Mouse (Mus musculus) limb, embryonic 14.5 days (tissue): ENCODE measurements around the gene Myod1. TPM values are rescaled to one million over a fixed set of nuclear protein-coding genes. Genes with fewer than 3 reads are reported as not detected.

ENCODE experiments used
- ATAC-seq: fragments of 200-750 bp; cut with Nextera tagmentation; 2 replicates; pipeline ENCODE4 v1.8.0; 2017; ENCODE audit warnings: low read depth, moderate number of reproducible peaks, moderate TSS enrichment; ENCODE audit not compliant: low FRiP score
- DNase-seq: peaks from one replicate; pipeline ENCODE4 v3.0.0-alpha.2; 2015; ENCODE audit warnings: low spot score
- H3K27ac ChIP-seq: fragments of 300-500 bp; sonication (generic); replicated peaks from 2 replicates; pipeline ENCODE4 v1.5.1; 2014; ENCODE audit warnings: low read depth, mild to moderate bottlenecking, low read length, moderate library complexity, mixed read lengths
- H3K27me3 ChIP-seq: fragments of 300-500 bp; sonication (generic); 2 replicates; pipeline ENCODE4 v1.6.1; 2014; ENCODE audit warnings: low read length, mixed read lengths; ENCODE audit not compliant: control insufficient read depth, insufficient read depth
- H3K36me3 ChIP-seq: fragments of 300-500 bp; sonication (generic); 2 replicates; pipeline ENCODE4 v1.6.1; 2014; ENCODE audit warnings: mild to moderate bottlenecking, low read length, moderate library complexity, mixed read lengths; ENCODE audit not compliant: control insufficient read depth, insufficient read depth
- H3K4me1 ChIP-seq: fragments of 300-500 bp; sonication (generic); 2 replicates; pipeline ENCODE4 v1.6.1; 2014; ENCODE audit warnings: antibody characterized with exemption, low read length, mixed read lengths; ENCODE audit not compliant: control insufficient read depth, insufficient read depth
- H3K4me2 ChIP-seq: fragments of 300-500 bp; sonication (generic); replicated peaks from 2 replicates; pipeline ENCODE4 v1.6.1; 2014; ENCODE audit warnings: low read depth, mild to moderate bottlenecking, low read length, moderate library complexity; ENCODE audit not compliant: severe bottlenecking
- H3K4me3 ChIP-seq: fragments of 300-500 bp; sonication (generic); replicated peaks from 2 replicates; pipeline ENCODE4 v1.5.1; 2014; ENCODE audit warnings: low read length
- H3K9ac ChIP-seq: fragments of 300-500 bp; sonication (generic); 2 replicates; pipeline ENCODE4 v1.6.1; 2014; ENCODE audit warnings: mild to moderate bottlenecking, low read depth, low read length, moderate library complexity; ENCODE audit not compliant: severe bottlenecking
- H3K9me3 ChIP-seq: fragments of 300-500 bp; sonication (generic); 2 replicates; pipeline ENCODE4 v1.6.1; 2016; ENCODE audit warnings: low read length; ENCODE audit not compliant: control insufficient read depth
- POLR2A ChIP-seq: fragments of 200-500 bp; IDR thresholded peaks from 2 replicates; pipeline ENCODE4 v1.8.0; 2012; ENCODE audit warnings: inconsistent platforms, mild to moderate bottlenecking, moderate library complexity, borderline replicate concordance; ENCODE audit not compliant: insufficient read depth, insufficient read length; ENCODE audit errors: extremely low read depth
- WGBS: fragments of 180-500 bp; shearing (Covaris S2); extraction: QIAGEN DNeasy Blood & Tissue Kit; methylation state at CpG from one replicate; pipeline ENCODE4 v1.1.7; 2014; 5-methylcytosine and 5-hydroxymethylcytosine counted together
- polyA plus RNA-seq, 2 experiments: library from polyadenylated mRNA; depleted of rRNA in 1 of 2; stranded (reverse) in 1 of 2; unstranded in 1 of 2; fragments of >200 nt; fragmentation: Nextera tagmentation in 1 of 2; extraction: Ambion mirVana in 1 of 2; gene quantifications; 2 replicates each; pipeline versions ENCODE4 v1.2.1 to v1.2.3; 2012 to 2014

Gene Myod1
- polyA plus RNA-seq, 2 experiments, result 48.0 to 80.4 TPM

DNA sequence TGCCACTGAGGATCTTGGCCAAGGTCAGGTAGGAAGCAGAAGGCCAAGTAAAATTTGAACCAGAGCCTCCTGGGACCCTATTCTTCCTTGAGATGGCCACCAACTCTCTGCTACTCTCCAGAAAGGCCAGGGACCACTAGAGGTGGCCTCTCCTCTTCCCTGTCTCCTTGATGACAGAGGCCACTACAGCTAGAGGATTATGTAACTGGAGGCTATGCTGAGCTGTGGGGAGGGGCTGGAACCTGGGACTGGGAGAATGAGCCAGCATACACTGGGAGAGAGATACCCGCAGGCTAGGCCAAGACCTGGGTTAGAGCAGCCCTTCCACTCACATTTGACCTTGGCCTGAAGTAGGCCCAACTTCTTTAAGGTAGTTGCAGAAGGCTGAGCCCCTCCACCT, 23.4 kb downstream of the Myod1 start:
- ATAC-seq (no peak), DNase-seq (no peak)
- no peak overlapping the region for H3K27ac ChIP-seq
- H3K9me3 ChIP-seq, result no peaks in the 10 kb centered on the region
- H3K4me1 ChIP-seq, result peaks cover 4% of the 10 kb centered on the region; the same call in 1 of the 2 replicates
- H3K27me3 ChIP-seq, result peaks cover 60% of the 10 kb centered on the region
- H3K4me3 ChIP-seq, result no peak overlapping the region
- H3K4me2 ChIP-seq, result no peak overlapping the region
- WGBS, result 93% methylated on average over 1 of the region's 1 CpGs
- no peak overlapping the region for H3K9ac ChIP-seq
- H3K36me3 ChIP-seq, result no peaks in the 10 kb centered on the region
- TF ChIP-seq POLR2A, result no peak

DNA sequence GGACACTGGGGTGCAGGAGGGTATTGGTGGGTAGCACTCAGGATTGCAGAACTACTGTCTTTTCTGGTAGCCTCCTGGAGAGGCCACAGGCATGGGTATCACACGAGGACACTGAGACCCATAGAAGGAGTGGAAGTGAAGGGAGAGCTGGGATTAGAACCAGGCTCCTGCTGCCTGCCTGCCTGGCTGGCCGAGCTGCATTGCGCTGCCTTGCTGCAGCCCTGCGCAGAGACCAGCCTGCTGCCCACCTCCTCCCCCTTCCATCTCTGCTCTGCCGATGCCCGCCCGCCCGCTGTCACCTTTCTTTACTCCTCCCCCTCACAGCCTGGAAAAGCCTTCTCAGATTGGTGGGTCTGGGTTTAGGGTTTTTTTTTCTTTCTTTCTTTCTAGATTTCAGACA, 24.1 kb downstream of the Myod1 start:
- 34% methylated on average over 5 of the region's 8 CpGs for WGBS
- Histone ChIP-seq H3K4me3 (no peak overlapping the region), H3K4me1 (peaks cover 4% of the 10 kb centered on the region; the same call in 1 of the 2 replicates), H3K4me2 (no peak overlapping the region), H3K36me3 (no peaks in the 10 kb centered on the region), H3K9me3 (no peaks in the 10 kb centered on the region), H3K27ac (no peak overlapping the region), H3K9ac (no peak overlapping the region), H3K27me3 (peaks cover 53% of the 10 kb centered on the region)
- DNase-seq, result no peak
- no peak for TF ChIP-seq POLR2A
- no peak for ATAC-seq

DNA sequence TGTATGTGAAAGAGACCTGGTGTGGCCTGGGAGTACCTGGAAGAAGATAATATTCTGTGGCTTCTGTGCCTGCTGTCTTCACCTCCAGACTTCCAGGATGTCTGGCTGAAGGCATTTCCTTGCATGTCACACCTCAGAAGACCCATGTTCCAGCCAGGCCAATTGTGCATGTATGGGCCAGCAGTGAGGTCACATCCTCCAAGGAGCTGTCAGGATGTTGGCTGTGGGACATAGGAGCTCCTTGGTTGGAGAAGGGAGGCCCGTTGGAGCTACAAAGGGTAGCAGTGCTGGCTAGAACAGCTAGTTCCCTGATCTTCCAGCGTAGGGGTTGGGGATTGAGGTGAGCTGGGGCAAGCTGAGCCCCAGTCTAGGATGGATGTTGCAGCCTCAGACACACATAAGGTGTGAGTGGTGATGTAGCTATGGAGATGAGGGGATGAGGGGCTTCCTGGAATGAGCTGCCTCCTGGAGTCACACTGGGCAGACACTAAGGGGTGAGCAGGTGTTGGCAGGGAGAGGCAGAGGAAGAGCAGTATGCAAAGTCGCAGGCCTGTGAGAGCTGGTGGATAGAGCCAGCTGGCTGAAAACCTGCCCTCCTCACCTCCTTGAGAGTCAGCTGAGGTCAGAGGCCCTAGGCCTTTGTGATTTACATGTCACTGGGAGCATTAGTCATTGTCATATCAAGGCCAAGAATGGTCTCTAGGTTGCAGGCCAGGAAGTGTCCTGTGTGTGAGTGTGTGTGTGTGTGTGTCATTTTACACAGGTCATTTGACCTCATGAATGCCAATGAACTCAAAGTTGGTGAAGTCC, 25.3 kb downstream of the Myod1 start:
- Histone ChIP-seq H3K27ac (no peak overlapping the region), H3K36me3 (no peaks in the 10 kb centered on the region), H3K4me2 (no peak overlapping the region), H3K4me3 (no peak overlapping the region), H3K27me3 (peaks cover 41% of the 10 kb centered on the region), H3K9me3 (no peaks in the 10 kb centered on the region), H3K9ac (no peak overlapping the region), H3K4me1 (peaks cover 4% of the 10 kb centered on the region; the same call in 1 of the 2 replicates)
- ATAC-seq, result no peak
- 67% methylated on average over 3 of the region's 3 CpGs for WGBS
- TF ChIP-seq POLR2A, result no peak
- no peak for DNase-seq

DNA sequence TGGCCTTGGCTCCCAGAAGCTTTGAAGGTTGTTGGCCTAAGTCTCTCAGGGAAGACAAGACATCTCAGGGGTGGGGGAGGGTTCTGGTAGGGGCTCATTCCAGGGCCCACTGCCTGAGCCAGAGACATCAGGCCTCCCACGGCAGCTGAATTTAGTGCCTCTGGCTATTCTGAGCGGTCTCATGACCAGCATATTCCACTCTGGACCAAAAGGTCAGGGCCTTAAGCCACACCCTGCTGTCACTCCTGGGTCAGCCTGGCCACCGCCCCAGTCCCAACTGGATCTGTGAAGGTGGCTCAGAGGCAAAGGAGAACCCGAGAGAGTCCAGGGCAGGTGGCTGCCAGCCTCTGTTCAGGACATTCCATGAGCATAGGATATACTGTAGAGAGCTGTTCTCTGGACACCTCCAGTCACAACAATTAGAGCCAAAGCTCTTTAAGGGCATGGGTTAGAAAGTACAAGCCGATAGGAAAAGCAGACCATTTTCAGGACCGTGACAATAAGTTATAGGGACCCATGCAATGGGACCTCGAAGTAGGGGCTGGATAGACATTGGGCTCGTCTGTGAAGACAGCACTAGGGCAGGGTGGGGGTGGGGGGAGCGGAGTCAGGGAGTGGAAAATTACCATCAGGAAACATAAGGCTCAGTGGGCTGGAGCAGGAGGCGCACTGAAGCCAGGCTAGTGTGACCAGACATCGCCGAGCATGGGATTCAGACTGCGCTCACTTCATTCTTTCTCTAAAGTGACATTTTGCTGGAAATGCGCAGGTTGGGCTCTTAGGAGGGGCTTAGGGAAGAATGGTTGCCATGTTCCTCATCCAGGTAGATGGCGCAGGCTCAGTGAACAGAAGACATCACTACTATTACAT, 27.6 kb downstream of the Myod1 start:
- H3K9ac ChIP-seq, result no peak overlapping the region
- TF ChIP-seq POLR2A, result no peak
- H3K4me3 ChIP-seq, result no peak overlapping the region
- H3K27me3 ChIP-seq, result peaks cover 18% of the 10 kb centered on the region
- ATAC-seq (no peak), DNase-seq (no peak)
- H3K4me1 ChIP-seq, result no peaks in the 10 kb centered on the region
- no peaks in the 10 kb centered on the region for H3K36me3 ChIP-seq
- H3K27ac ChIP-seq, result no peak overlapping the region
- WGBS, result 74% methylated on average over 15 of the region's 15 CpGs
- H3K9me3 ChIP-seq, result no peaks in the 10 kb centered on the region
- no peak overlapping the region for H3K4me2 ChIP-seq

DNA sequence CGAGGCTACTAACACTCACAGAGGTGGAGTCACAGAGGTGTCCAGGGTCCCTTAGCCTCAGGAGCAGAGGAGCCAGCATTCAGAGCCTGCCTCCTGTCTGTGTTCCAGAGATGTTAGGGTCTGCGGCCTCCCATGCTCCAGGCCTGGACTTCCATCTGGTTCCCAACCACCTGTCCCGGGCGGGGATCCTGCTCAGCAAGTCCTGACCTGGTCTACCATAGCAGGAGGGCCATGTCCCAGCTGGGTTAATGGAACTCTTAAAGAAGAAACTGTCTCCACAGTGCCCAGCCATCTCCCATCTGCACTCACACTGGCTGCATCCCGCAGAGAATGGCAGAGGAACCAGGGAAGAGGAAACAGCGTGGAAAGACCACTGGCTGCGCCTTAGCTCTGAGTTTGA, 28.5 kb downstream of the Myod1 start:
- Histone ChIP-seq H3K36me3 (no peaks in the 10 kb centered on the region), H3K27ac (no peak overlapping the region), H3K4me2 (no peak overlapping the region), H3K4me3 (no peak overlapping the region), H3K4me1 (no peaks in the 10 kb centered on the region), H3K27me3 (peaks cover 9% of the 10 kb centered on the region), H3K9me3 (no peaks in the 10 kb centered on the region), H3K9ac (no peak overlapping the region)
- WGBS, result 79% methylated on average over 7 of the region's 7 CpGs
- TF ChIP-seq POLR2A, result no peak
- no peak for DNase-seq
- ATAC-seq, result no peak
